Mouse (Mus musculus): ENCODE measurements at regions not wholly inside any gene's neighbourhood (a gene's known extent, or its start where the extent isn't known, plus 50 kb on each side); places are given as distances from the start of the nearest gene placed in this dataset.

DNA sequence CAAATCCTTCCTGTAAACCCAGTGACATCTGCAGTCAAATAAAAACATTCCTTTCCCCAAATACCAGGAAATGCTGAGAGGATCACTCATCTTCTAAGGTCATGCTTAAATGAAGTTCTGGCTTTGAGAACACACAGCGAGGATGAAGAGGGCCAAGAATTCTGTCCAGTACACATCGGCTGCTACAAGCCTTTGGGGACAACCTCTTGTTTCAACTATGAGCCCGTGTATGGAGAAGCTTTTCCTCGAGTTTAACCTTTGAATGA is 334.9 kb upstream of the Ddhd1 start:
- no peak for TF ChIP-seq USF1 (IDR thresholded peaks at IDR 0.05; ENCODE audit: low read depth, low read length)
- TF ChIP-seq CTCF (IDR thresholded peaks at IDR 0.05 in 2 of 3, conservative IDR thresholded peaks at IDR 0.05 in 1 of 3; ENCODE audit: control insufficient read depth in 1 of 3, insufficient read depth in 1 of 3, low read depth in 2 of 3, low read length in 3 of 3, poor library complexity in 1 of 3, severe bottlenecking in 1 of 3): no peak

Data from MEL (cell line).